Mouse (Mus musculus) ES-E14 (cell line): ENCODE results near the gene 4930503B20Rik.

ENCODE experiments used
- CHD2 ChIP-seq: IDR thresholded peaks from 2 replicates; pipeline ENCODE4 v1.6.1; 2014; ENCODE audit warnings: mild to moderate bottlenecking, low read depth, low read length, inconsistent platforms
- MAFK ChIP-seq: IDR thresholded peaks from 2 replicates; pipeline ENCODE4 v1.6.1; 2014; ENCODE audit warnings: mild to moderate bottlenecking, low read depth, low read length, inconsistent platforms; ENCODE audit not compliant: insufficient read depth
- ZC3H11A ChIP-seq: IDR thresholded peaks from 2 replicates; pipeline ENCODE4 v1.6.1; 2012; ENCODE audit warnings: low read depth, mild to moderate bottlenecking, inconsistent platforms, low read length, borderline replicate concordance
- ZNF384 ChIP-seq: IDR thresholded peaks from 2 replicates; pipeline ENCODE4 v1.6.1; 2012; ENCODE audit warnings: low read depth, low read length, inconsistent platforms

DNA sequence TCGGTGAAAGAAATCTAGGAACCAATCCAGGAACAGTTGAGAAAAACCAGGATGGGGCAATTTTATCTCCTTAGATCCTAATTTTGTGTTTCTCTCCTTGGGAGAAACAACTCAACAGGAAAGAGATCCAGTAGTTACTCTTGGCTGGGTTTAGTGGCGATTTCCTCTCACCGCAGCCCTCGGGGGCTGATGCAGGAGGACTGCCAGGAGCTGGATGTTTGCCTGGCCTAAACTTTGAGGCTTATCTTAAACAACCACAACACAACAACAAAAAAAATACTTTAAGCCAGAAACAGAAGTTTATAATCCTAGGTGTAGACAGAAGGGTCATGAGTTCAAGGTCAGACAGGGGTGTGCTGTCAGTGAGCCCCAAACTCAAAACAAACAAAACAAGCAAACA, 39.3 kb downstream of the 4930503B20Rik start:
- TF ChIP-seq MAFK (no peak), ZNF384 (no peak), CHD2 (no peak), ZC3H11A (no peak)
